Mouse (Mus musculus): ENCODE results near the gene Egfem1.
A peak's percentile ranks its signal among the peaks of the same experiment; 100 is the strongest.

The Egfem1 gene

GRCm38 (mm10) chr3:29342223-29342791 lies 260.5 kb downstream of the Egfem1 start:
- DNase-seq (ENCODE audit: low spot score) = no peak

GRCm38 (mm10) chr3:29345805-29346204 lies 264.0 kb downstream of the Egfem1 start:
- no peak for DNase-seq (ENCODE audit: low spot score)

- no peak for DNase-seq (ENCODE audit: low spot score)
Measured at GRCm38 (mm10) chr3:29366907-29367306, 285.1 kb downstream of the Egfem1 start.

- DNase-seq (ENCODE audit: low spot score) = peak; percentile 31
Measured at GRCm38 (mm10) chr3:29370519-29370918, 288.7 kb downstream of the Egfem1 start.

- no peak for DNase-seq (ENCODE audit: low spot score)
Measured at GRCm38 (mm10) chr3:29381255-29381654, 299.4 kb downstream of the Egfem1 start.

GRCm38 (mm10) chr3:29399064-29399463 lies 317.2 kb downstream of the Egfem1 start:
- DNase-seq (ENCODE audit: low spot score) = no peak

DNA sequence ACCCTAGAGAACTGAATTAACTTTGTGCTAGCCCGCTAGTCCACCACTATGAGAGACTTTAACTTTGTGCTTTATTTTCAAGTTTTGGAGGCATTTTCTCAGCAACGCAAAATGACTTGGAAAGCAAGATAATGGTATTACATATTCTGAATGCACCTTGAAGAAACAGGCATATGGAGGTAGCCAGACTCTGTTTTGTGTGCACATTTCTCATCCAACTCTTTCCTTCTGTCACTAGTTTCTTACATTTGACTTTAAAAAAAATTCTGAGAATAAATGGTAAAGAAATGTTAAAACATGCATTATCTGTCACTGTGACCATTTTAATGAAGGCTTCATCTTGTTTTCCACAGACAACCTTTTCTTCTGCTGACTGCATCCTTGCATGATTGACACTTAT lies 339.8 kb downstream of the Egfem1 start:
- no peak for DNase-seq (ENCODE audit: low spot score)

- peak; percentile 39 for DNase-seq (ENCODE audit: low spot score)
Measured at GRCm38 (mm10) chr3:29432109-29433091, 350.6 kb downstream of the Egfem1 start.

DNA sequence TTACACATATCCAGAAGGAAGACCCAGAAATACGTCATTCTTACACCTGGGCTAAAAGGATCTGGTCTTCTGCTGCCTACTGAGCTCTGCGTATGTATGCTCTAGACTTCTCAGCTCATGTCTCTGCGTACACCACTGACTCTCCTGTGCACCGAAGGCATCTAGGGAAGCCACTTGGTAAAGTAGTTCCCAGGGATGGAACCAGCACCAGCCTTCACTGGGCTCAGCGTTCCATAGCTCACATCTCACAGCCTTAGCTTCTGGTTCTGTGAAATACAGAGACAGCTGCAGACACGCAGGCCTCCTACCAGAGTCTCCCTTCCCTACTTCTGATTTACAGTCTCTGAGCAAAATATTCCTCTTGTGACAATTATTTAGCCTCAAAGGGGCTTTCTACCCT lies 361.2 kb downstream of the Egfem1 start:
- no peak for DNase-seq (ENCODE audit: low spot score)

DNA sequence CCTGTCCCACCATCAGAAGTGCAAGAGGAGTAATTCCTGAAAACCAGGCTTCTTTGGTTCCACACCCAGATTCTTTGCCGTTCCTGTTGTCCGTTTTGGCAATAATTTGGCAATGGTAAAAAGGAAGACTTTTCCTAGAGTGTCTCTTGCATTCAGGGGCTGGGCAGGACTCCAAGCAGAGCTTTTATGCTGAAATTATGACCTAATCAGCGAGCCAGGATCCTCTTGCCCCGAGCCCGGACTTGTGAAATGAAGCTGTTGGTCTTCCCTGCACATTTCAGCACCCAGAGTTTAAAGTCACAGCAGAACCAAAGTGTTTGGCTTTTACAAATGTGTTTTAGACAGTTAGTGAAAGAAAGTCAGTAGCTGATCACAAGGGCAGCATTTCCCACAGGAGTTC lies 362.8 kb downstream of the Egfem1 start:
- no peak for DNase-seq (ENCODE audit: low spot score)

DNA sequence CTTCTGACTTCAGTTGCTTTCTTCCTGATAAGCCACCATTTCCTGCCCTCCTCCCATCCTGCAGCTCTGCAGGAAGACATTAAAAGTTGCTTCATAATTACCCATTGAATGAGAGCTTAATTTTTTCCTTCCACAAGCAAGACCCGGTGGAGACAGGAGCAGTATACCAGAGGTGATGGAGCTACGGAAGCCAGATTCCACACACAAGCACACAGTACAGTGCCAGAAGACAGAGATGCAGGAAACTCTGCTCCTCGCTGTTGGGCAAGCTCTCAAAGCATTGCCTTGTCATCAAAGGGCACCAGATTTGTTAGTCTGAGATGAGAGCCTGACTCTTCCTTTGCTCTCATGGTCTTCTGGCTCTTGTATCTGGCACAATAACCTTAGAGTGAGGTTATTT lies 364.3 kb downstream of the Egfem1 start:
- no peak for DNase-seq (ENCODE audit: low spot score)

- peak; percentile 46 for DNase-seq (ENCODE audit: low spot score)
Measured at GRCm38 (mm10) chr3:29448829-29449406, 367.1 kb downstream of the Egfem1 start.

DNA sequence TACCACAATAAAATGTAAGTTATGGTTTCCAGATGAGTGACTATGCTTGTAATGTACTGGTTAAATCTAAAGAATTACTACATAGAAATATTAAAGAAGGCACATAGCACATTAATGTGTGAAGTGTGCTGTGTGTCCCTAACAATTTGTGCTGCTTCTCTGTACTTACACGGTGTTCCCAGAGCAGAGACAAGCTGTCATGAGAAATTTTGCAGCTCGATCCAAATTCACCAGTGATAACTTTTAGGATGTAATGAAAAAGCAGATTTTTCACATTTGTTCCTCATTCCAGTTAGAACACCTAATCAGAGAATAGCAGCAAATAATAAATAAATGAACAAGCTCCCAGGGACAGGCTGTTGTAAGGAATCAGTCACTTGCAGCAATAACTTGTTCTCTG lies 416.4 kb downstream of the Egfem1 start:
- DNase-seq (ENCODE audit: low spot score) = no peak

GRCm38 (mm10) chr3:29499188-29499587 lies 417.4 kb downstream of the Egfem1 start:
- peak; percentile 46 for DNase-seq (ENCODE audit: low spot score)

- DNase-seq (ENCODE audit: low spot score) = peak; percentile 37
Measured at GRCm38 (mm10) chr3:29525298-29525962, 443.6 kb downstream of the Egfem1 start.

DNA sequence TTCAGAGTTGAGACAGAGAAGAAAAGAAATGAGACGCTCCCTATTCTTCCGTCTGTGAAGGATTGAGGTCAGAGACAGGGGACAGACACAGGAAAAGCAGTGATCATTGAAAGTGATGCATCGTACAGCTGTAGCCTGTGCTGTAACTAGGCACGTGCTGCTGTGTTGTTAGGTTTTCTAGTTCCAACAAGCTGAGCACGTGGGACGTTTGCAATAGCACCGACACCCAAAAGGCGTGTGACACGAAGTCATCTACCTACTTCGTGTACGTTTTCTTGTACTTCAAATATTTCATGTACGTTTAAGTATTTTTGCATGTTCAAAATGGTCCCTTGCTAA lies 444.1 kb downstream of the Egfem1 start:
- DNase-seq (ENCODE audit: low spot score) = no peak

DNA sequence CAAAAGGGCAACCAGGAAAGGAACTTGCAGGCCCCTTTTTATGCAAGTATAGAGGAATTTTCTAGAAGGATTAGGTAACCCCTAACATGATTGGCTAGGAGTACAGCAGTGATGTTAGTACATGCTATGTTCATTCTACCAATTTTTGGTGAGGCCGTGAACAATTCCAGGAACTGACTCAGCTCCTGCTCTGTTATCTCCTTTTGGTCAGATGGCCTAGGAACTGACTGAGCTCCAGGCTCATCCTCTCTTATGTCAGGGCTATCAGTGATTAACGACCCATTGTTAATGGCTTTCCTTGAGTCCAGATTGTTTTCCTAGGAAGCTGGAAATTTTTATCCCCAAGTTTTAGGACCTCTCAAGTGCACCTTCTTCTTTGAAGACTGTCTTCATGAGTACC lies 457.4 kb downstream of the Egfem1 start:
- DNase-seq (ENCODE audit: low spot score) = no peak

DNA sequence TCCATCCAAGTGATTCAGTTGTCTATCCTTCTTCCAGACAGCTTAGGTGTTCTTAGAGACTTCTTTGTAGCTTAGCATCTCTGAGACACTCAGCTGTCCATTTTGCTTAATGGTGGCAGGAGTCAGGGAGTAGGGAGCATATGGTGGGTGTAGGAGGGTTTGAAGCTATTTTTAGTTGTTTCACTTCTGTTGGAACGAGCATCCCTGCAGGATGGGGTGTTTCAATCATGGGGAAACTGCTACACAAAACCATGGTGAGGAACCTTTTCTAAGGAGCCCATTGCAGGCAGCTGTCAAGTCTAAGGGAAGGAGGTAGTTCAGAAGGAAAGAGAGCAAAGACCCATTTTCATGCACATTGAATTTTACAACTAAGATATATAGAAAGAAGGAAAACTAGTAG lies 458.1 kb downstream of the Egfem1 start:
- DNase-seq (ENCODE audit: low spot score) = no peak

- peak; percentile 73 for DNase-seq (ENCODE audit: low spot score)
Measured at GRCm38 (mm10) chr3:29541477-29542079, 459.8 kb downstream of the Egfem1 start.

- no peak for DNase-seq (ENCODE audit: low spot score)
Measured at GRCm38 (mm10) chr3:29544056-29544455, 462.2 kb downstream of the Egfem1 start.

DNA sequence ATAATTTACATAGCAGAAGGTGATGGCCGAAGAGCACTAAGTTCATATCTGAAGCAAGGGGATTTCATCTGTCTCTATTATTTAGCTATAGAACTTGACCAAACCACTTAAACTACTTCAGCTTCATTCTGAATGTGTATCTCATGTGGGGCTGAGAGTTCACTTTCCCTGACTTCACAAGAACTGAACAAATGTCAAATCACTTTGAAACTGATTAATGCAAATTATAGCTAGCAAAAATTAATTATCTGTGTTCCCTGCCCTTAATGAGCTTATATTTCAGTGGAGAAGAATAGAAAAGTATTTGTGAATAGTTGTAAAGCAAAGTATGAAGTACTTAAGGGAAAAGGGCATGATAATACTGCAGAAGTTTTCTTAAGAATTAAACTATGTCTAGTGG lies 481.3 kb downstream of the Egfem1 start:
- peak; percentile 75 for DNase-seq (ENCODE audit: low spot score)

All from retina, embryonic 14.5 days (tissue).